Mouse (Mus musculus) CH12.LX (cell line): ENCODE measurements at regions not wholly inside any gene's neighbourhood (a gene's known extent, or its start where the extent isn't known, plus 50 kb on each side); places are given as distances from the start of the nearest gene placed in this dataset.

ENCODE experiments used
- DNase-seq: peaks from one replicate; pipeline ENCODE4 v3.0.0-alpha.2; 2013; ENCODE audit errors: extremely low read depth
- H3K27ac ChIP-seq: 2 replicates; pipeline ENCODE4 v1.5.1; 2012; ENCODE audit warnings: low read depth, mild to moderate bottlenecking, control low read depth, moderate library complexity; ENCODE audit not compliant: insufficient read depth
- H3K27me3 ChIP-seq: replicated peaks from 2 replicates; pipeline ENCODE3; 2012; ENCODE audit warnings: inconsistent platforms
- H3K36me3 ChIP-seq, 2 experiments: replicated peaks in 1 of 2; 2 replicates each; pipeline versions ENCODE3 to v1.6.1; 2012; ENCODE audit warnings: inconsistent platforms in 1 of 2, low read length in 1 of 2, mild to moderate bottlenecking in 1 of 2, mixed read lengths in 1 of 2, moderate library complexity in 1 of 2; ENCODE audit not compliant: control insufficient read depth in 1 of 2, insufficient read depth in 1 of 2
- H3K4me1 ChIP-seq, 2 experiments: 2 replicates each; pipeline ENCODE4 v1.6.1; 2012; ENCODE audit warnings: inconsistent platforms in 1 of 2, moderate library complexity in 1 of 2; ENCODE audit not compliant: insufficient read depth in 2 of 2, control insufficient read depth in 1 of 2
- H3K4me2 ChIP-seq: 2 replicates; pipeline ENCODE4 v1.6.1; 2012; ENCODE audit warnings: low read depth, mild to moderate bottlenecking, control low read depth; ENCODE audit not compliant: poor library complexity, insufficient read depth, severe bottlenecking
- H3K4me3 ChIP-seq, 3 experiments: fragments of 150-350 bp in 1 of 3; sonication (generic) in 1 of 3; replicated peaks in 1 of 3; 2 replicates each; pipeline versions ENCODE3 to v1.5.1; 2011 to 2012; ENCODE audit warnings: low read depth in 2 of 3, low read length in 2 of 3, mild to moderate bottlenecking in 2 of 3, moderate library complexity in 2 of 3, control low read depth in 1 of 3, improper control_type of control experiment in 1 of 3, inconsistent platforms in 1 of 3, mixed read lengths in 1 of 3; ENCODE audit not compliant: poor library complexity in 1 of 3
- H3K79me2 ChIP-seq: replicated peaks from 2 replicates; pipeline ENCODE4 v1.6.1; 2012; ENCODE audit warnings: mild to moderate bottlenecking, moderate library complexity; ENCODE audit not compliant: control insufficient read depth, poor library complexity, insufficient read depth, severe bottlenecking; ENCODE audit errors: extremely low read depth
- H3K9ac ChIP-seq: 2 replicates; pipeline ENCODE4 v1.6.1; 2012; ENCODE audit warnings: low read depth, mild to moderate bottlenecking, control low read depth, moderate library complexity; ENCODE audit not compliant: insufficient read depth
- H3K9me3 ChIP-seq: replicated peaks from 2 replicates; pipeline ENCODE3; 2012; ENCODE audit warnings: low read length, inconsistent platforms, mixed read lengths
- CHD1 ChIP-seq: IDR thresholded peaks from 2 replicates; pipeline ENCODE4 v1.6.1; 2012; ENCODE audit warnings: low read depth, low read length, improper control_type of control experiment, inconsistent platforms
- CHD2 ChIP-seq: IDR thresholded peaks from 2 replicates; pipeline ENCODE4 v1.6.1; 2011; ENCODE audit warnings: low read length, improper control_type of control experiment
- CTCF ChIP-seq, 2 experiments: IDR thresholded peaks in 1 of 2; conservative IDR thresholded peaks in 1 of 2; 2 replicates each; pipeline ENCODE4 v1.5.1; 2011 to 2012; ENCODE audit warnings: low read depth in 2 of 2, low read length in 2 of 2, improper control_type of control experiment in 1 of 2, inconsistent platforms in 1 of 2, mild to moderate bottlenecking in 1 of 2, moderate library complexity in 1 of 2
- ELF1 ChIP-seq: IDR thresholded peaks from 2 replicates; pipeline ENCODE4 v1.6.1; 2014; ENCODE audit warnings: low read depth, mild to moderate bottlenecking, inconsistent platforms, low read length, improper control_type of control experiment
- ETS1 ChIP-seq: conservative IDR thresholded peaks from 2 replicates; pipeline ENCODE4 v1.6.1; 2012; ENCODE audit warnings: low read depth, mild to moderate bottlenecking, inconsistent platforms, low read length, improper control_type of control experiment, moderate library complexity
- HCFC1 ChIP-seq: IDR thresholded peaks from 2 replicates; pipeline ENCODE4 v1.6.1; 2012; ENCODE audit warnings: low read depth, mild to moderate bottlenecking, inconsistent platforms, low read length, improper control_type of control experiment
- IRF4 ChIP-seq: IDR thresholded peaks from 2 replicates; pipeline ENCODE4 v1.6.1; 2014; ENCODE audit warnings: low read depth, mild to moderate bottlenecking, inconsistent platforms, low read length, improper control_type of control experiment
- KAT2A ChIP-seq: IDR thresholded peaks from 2 replicates; pipeline ENCODE4 v1.6.1; 2012; ENCODE audit warnings: low read length, improper control_type of control experiment, inconsistent platforms; ENCODE audit not compliant: insufficient replicate concordance
- MAX ChIP-seq: IDR thresholded peaks from 2 replicates; pipeline ENCODE4 v1.6.1; 2011; ENCODE audit warnings: low read length, improper control_type of control experiment
- MAZ ChIP-seq: IDR thresholded peaks from 2 replicates; pipeline ENCODE4 v1.6.1; 2012; ENCODE audit warnings: low read depth, mild to moderate bottlenecking, inconsistent platforms, low read length, improper control_type of control experiment, moderate library complexity
- MYC ChIP-seq: IDR thresholded peaks from 2 replicates; pipeline ENCODE4 v1.6.1; 2011; ENCODE audit warnings: low read depth, mild to moderate bottlenecking, improper control_type of control experiment, low read length
- POLR2AphosphoS2 ChIP-seq: IDR thresholded peaks from 2 replicates; pipeline ENCODE4 v1.6.1; 2011; ENCODE audit warnings: low read depth, low read length, improper control_type of control experiment
- RAD21 ChIP-seq: IDR thresholded peaks from 2 replicates; pipeline ENCODE4 v1.6.1; 2011; ENCODE audit warnings: low read depth, mild to moderate bottlenecking, low read length, improper control_type of control experiment, moderate library complexity
- RCOR1 ChIP-seq: conservative IDR thresholded peaks from 2 replicates; pipeline ENCODE4 v1.6.1; 2012; ENCODE audit warnings: low read depth, mild to moderate bottlenecking, inconsistent platforms, low read length, improper control_type of control experiment
- TCF12 ChIP-seq: IDR thresholded peaks from 2 replicates; pipeline ENCODE4 v1.6.1; 2014; ENCODE audit warnings: low read depth, mild to moderate bottlenecking, inconsistent platforms, low read length, improper control_type of control experiment
- UBTF ChIP-seq: IDR thresholded peaks from 2 replicates; pipeline ENCODE4 v1.6.1; 2012; ENCODE audit warnings: low read depth, mild to moderate bottlenecking, inconsistent platforms, low read length, improper control_type of control experiment, moderate library complexity
- USF1 ChIP-seq: IDR thresholded peaks from 2 replicates; pipeline ENCODE4 v1.6.1; 2014; ENCODE audit warnings: low read depth, mild to moderate bottlenecking, inconsistent platforms, low read length, improper control_type of control experiment
- USF2 ChIP-seq: conservative IDR thresholded peaks from 2 replicates; pipeline ENCODE4 v1.6.1; 2011; ENCODE audit warnings: low read depth, low read length, improper control_type of control experiment
- ZC3H11A ChIP-seq: IDR thresholded peaks from 2 replicates; pipeline ENCODE4 v1.6.1; 2012; ENCODE audit warnings: low read depth, mild to moderate bottlenecking, inconsistent platforms, low read length, improper control_type of control experiment
- ZNF384 ChIP-seq: IDR thresholded peaks from 2 replicates; pipeline ENCODE4 v1.6.1; 2012; ENCODE audit warnings: low read depth, low read length, improper control_type of control experiment, inconsistent platforms
- dilution Hi-C: fragments of 300-500 bp; cut with MboI; formaldehyde crosslinking; loops from 2 replicates; pipeline ENCODE4 v1.14.3; 2020; ENCODE audit warnings: low sequenced_read_pairs; ENCODE audit not compliant: extremely low pct_unique_long_range_greater_than_20kb, extremely low pct_ligation_motif_present
- in situ Hi-C: fragments of 300-500 bp; cut with MboI; formaldehyde crosslinking; loops from 3 replicates; pipeline ENCODE4 v1.14.3; 2019; ENCODE audit warnings: low sequenced_read_pairs, low pct_ligation_motif_present, low pct_unique_long_range_greater_than_20kb, mixed read lengths

DNA sequence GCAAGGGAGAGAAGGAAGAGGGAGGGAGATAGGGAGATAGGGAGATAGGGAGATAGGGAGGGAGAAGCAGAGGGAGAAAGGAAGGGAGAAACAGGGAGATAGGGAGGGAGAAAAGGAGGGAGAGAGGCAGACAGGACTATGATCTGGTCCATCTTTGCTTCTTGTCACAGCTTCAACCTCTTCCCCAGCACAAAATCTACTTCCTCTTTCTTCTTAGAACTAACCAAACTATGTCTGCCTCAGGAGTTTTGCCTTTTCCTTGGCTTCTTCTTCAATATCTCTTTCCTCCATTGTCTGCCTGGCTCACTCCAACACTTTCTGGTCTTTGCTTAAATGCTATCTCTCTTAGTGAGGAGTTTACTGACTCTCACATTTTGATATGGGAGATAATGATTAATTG lies 57.7 kb upstream of the Htr1b start:
- Histone ChIP-seq H3K27me3 (no peaks in the 10 kb centered on the region), H3K36me3 (no peaks in the 10 kb centered on the region), H3K27ac (no peak overlapping the region), H3K4me3 (no peak overlapping the region), H3K4me2 (no peak overlapping the region), H3K79me2 (no peaks in the 10 kb centered on the region), H3K9me3 (no peaks in the 10 kb centered on the region), H3K4me1 (0 out of 4 replicates have a peak, but pooled peaks cover 0 to 3% of the 10 kb centered on the region in 2 experiments), H3K9ac (no peak overlapping the region)
- dilution Hi-C loops (no loop called here), in situ Hi-C loops (no loop called here)
- DNase-seq = no peak
- TF ChIP-seq RAD21 (no peak), MAZ (no peak), CHD1 (no peak), USF2 (no peak), MYC (no peak), POLR2AphosphoS2 (no peak), CTCF (conservative IDR thresholded peaks at IDR 0.05 in 1 of 2, IDR thresholded peaks at IDR 0.05 in 1 of 2; ENCODE audit: low read depth in 2 of 2, low read length in 2 of 2) (no peak), ZNF384 (no peak), ETS1 (no peak), KAT2A (no peak), UBTF (no peak), RCOR1 (no peak), USF1 (no peak), TCF12 (no peak), MAX (no peak), ZC3H11A (no peak), ELF1 (no peak)

DNA sequence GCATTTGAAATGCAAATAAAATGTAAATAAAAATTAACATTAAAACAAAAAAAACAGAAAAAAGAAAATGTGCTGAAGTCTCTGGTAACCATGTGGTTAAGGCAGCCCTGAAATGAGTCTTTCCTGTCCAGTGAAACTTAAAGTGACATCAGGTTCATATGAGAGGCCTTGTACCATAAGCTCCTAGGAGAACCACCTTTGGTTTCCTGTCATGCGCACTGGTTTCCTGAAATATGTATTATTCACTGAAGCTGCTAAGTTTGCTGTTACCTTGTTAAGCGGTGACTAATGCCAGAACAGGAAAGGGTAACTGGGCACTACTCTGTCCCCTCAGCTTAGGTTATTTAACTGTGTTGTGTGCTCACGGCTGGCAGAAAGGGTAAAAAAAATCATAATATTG lies 56.1 kb upstream of the Htr1b start:
- TF ChIP-seq CHD2 (no peak), KAT2A (no peak), HCFC1 (no peak), TCF12 (no peak), MAZ (no peak), IRF4 (no peak)
- Histone ChIP-seq H3K9me3 (no peaks in the 10 kb centered on the region), H3K36me3 (no peaks in the 10 kb centered on the region), H3K9ac (no peak overlapping the region), H3K27ac (no peak overlapping the region), H3K27me3 (no peaks in the 10 kb centered on the region), H3K4me3 (no peak overlapping the region), H3K4me2 (no peak overlapping the region), H3K4me1 (0 out of 4 replicates have a peak, but pooled peaks cover 0 to 3% of the 10 kb centered on the region in 2 experiments), H3K79me2 (no peaks in the 10 kb centered on the region)
- dilution Hi-C loops (no loop called here), in situ Hi-C loops (no loop called here)
- peak; percentile 9 for DNase-seq
